Mouse (Mus musculus): ENCODE results near the gene Srpk2. TPM values are rescaled to one million over a fixed set of nuclear protein-coding genes. Genes with fewer than 3 reads are reported as not detected.
"Not testable (repeated sequence)": the region's sequence is repeated elsewhere in the genome, so short reads cannot be mapped to it uniquely, and the experiment has no call there.

Srpk2 gene
- polyA plus RNA-seq, 1 experiment from 2014 or later: 112 TPM

DNA sequence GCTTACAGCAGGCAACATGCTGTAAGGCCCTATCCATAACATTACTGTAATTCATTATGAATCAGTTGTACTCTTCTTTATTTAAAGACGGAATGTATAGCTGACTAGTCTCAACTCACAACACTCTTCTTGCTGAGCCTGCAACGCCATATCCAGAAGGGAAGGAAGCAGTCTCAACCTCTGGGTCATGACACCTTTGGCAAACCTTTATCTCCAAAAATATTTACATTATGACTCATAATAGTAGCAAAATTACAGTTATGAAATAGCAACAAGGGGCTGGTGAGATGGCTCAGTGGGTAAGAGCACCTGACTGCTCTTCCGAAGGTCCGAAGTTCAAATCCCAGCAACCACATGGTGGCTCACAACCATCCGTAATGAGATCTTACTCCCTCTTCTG lies 94.1 kb downstream of the Srpk2 start:
- not testable (repeated sequence) for H3K9me3 ChIP-seq (replicated peaks; ENCODE audit: control insufficient read depth, low read length, poor library complexity, severe bottlenecking); H3K27ac ChIP-seq (ENCODE audit: low read length); ATAC-seq; H3K4me3 ChIP-seq (ENCODE audit: low read depth, low read length); H3K36me3 ChIP-seq (ENCODE audit: control insufficient read depth, insufficient read depth, low read length); H3K9ac ChIP-seq (ENCODE audit: low read depth, low read length); H3K27me3 ChIP-seq (ENCODE audit: control insufficient read depth, insufficient read depth, low read depth, low read length); H3K4me1 ChIP-seq (ENCODE audit: control insufficient read depth, insufficient read depth, low read length); H3K4me2 ChIP-seq (ENCODE audit: low read length)
- over 99% methylated on average over 4 of the region's 5 CpGs for WGBS

DNA sequence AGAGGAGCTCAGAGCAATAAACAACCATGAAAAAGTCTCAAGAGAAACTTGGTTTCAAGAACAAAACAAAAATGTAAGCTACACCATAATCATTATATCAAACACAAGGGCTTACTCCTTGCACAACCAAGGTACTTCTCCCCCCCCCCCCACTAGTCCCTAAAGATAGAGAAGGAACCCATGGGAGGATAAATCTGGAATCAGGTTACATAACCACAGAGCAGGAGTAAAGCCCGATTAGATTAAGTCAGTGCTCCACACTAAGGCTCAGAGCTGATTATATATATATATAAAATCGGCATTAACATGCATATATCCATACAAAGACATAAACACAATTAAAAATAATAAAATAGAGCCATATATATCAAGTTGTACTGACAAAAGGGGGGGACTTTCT lies 96.8 kb downstream of the Srpk2 start:
- WGBS: 86% methylated on average over 2 of the region's 2 CpGs
- H3K4me3 ChIP-seq (ENCODE audit: low read depth, low read length): no peak overlapping the region
- no peak overlapping the region for H3K4me2 ChIP-seq (ENCODE audit: low read length)
- H3K27ac ChIP-seq (ENCODE audit: low read length): no peak overlapping the region
- no peaks in the 10 kb centered on the region for H3K9me3 ChIP-seq (replicated peaks; ENCODE audit: control insufficient read depth, low read length, poor library complexity, severe bottlenecking)
- no peaks in the 10 kb centered on the region for H3K36me3 ChIP-seq (ENCODE audit: control insufficient read depth, insufficient read depth, low read length)
- H3K27me3 ChIP-seq (ENCODE audit: control insufficient read depth, insufficient read depth, low read depth, low read length): no peaks in the 10 kb centered on the region
- no peak overlapping the region for H3K9ac ChIP-seq (ENCODE audit: low read depth, low read length)
- no peak for ATAC-seq
- H3K4me1 ChIP-seq (ENCODE audit: control insufficient read depth, insufficient read depth, low read length): peaks cover 6% of the 10 kb centered on the region; the same call in 1 of the 2 replicates

- 92% methylated on average over 13 of the region's 13 CpGs for WGBS
- Histone ChIP-seq H3K4me2 (ENCODE audit: low read length) (no peak overlapping the region), H3K4me3 (ENCODE audit: low read depth, low read length) (no peak overlapping the region), H3K9ac (ENCODE audit: low read depth, low read length) (no peak overlapping the region), H3K36me3 (ENCODE audit: control insufficient read depth, insufficient read depth, low read length) (no peaks in the 10 kb centered on the region), H3K27me3 (ENCODE audit: control insufficient read depth, insufficient read depth, low read depth, low read length) (no peaks in the 10 kb centered on the region), H3K4me1 (ENCODE audit: control insufficient read depth, insufficient read depth, low read length) (peaks cover 6% of the 10 kb centered on the region; the same call in 1 of the 2 replicates), H3K27ac (ENCODE audit: low read length) (no peak overlapping the region), H3K9me3 (replicated peaks; ENCODE audit: control insufficient read depth, low read length, poor library complexity, severe bottlenecking) (no peaks in the 10 kb centered on the region)
- no peak for ATAC-seq
Measured at GRCm38 (mm10) chr5:23586531-23587453, 97.6 kb downstream of the Srpk2 start.

- H3K9ac ChIP-seq (ENCODE audit: low read depth, low read length): no peak overlapping the region
- 82% methylated on average over 2 of the region's 2 CpGs for WGBS
- H3K4me1 ChIP-seq (ENCODE audit: control insufficient read depth, insufficient read depth, low read length): peaks cover 10% of the 10 kb centered on the region
- no peaks in the 10 kb centered on the region for H3K9me3 ChIP-seq (replicated peaks; ENCODE audit: control insufficient read depth, low read length, poor library complexity, severe bottlenecking)
- ATAC-seq: no peak
- H3K36me3 ChIP-seq (ENCODE audit: control insufficient read depth, insufficient read depth, low read length): no peaks in the 10 kb centered on the region
- no peak overlapping the region for H3K4me3 ChIP-seq (ENCODE audit: low read depth, low read length)
- H3K27ac ChIP-seq (ENCODE audit: low read length): no peak overlapping the region
- H3K4me2 ChIP-seq (ENCODE audit: low read length): no peak overlapping the region
- H3K27me3 ChIP-seq (ENCODE audit: control insufficient read depth, insufficient read depth, low read depth, low read length): no peaks in the 10 kb centered on the region
Measured at GRCm38 (mm10) chr5:23581484-23582060, 102.8 kb downstream of the Srpk2 start.

GRCm38 (mm10) chr5:23579120-23579880 lies 105.1 kb downstream of the Srpk2 start:
- WGBS: 98% methylated on average over 3 of the region's 3 CpGs
- no peak overlapping the region for H3K27ac ChIP-seq (ENCODE audit: low read length)
- no peaks in the 10 kb centered on the region for H3K9me3 ChIP-seq (replicated peaks; ENCODE audit: control insufficient read depth, low read length, poor library complexity, severe bottlenecking)
- H3K27me3 ChIP-seq (ENCODE audit: control insufficient read depth, insufficient read depth, low read depth, low read length): no peaks in the 10 kb centered on the region
- no peak overlapping the region for H3K4me3 ChIP-seq (ENCODE audit: low read depth, low read length)
- H3K4me2 ChIP-seq (ENCODE audit: low read length): no peak overlapping the region
- no peak for ATAC-seq
- peaks cover 16% of the 10 kb centered on the region for H3K4me1 ChIP-seq (ENCODE audit: control insufficient read depth, insufficient read depth, low read length)
- H3K36me3 ChIP-seq (ENCODE audit: control insufficient read depth, insufficient read depth, low read length): no peaks in the 10 kb centered on the region
- H3K9ac ChIP-seq (ENCODE audit: low read depth, low read length): no peak overlapping the region

DNA sequence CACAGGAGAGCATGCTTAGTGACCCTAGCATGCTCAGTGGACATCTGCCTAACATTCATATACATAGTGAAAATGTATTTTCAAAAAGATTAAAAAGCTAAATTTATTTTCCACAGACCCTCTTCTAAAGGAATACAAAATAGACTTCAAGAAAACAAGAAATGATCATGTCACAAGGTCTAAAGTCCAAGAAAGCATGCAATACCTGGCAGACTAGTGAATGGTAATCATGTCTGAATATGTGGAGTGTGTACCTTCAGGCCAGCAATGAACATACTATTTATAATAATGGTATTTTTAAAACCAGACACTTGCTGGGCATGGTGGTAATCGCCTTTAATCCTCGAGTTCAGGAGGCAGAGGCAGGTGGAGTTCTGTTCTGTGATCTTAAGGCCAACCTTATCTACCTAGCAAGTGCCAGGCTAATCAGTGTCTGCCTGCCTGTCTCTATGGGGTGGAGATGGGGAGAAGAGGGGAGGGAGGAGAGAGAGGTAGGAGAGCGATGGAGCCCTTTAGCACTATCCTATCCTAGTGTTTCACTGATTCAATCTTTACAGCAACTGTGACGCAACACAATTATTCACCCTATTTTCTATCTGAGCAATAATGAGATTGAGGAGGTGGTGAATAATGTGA lies 106.0 kb downstream of the Srpk2 start:
- H3K27ac ChIP-seq (ENCODE audit: low read length): no peak overlapping the region
- no peak overlapping the region for H3K9ac ChIP-seq (ENCODE audit: low read depth, low read length)
- no peaks in the 10 kb centered on the region for H3K36me3 ChIP-seq (ENCODE audit: control insufficient read depth, insufficient read depth, low read length)
- no peaks in the 10 kb centered on the region for H3K9me3 ChIP-seq (replicated peaks; ENCODE audit: control insufficient read depth, low read length, poor library complexity, severe bottlenecking)
- WGBS: 82% methylated on average over 4 of the region's 4 CpGs
- ATAC-seq: no peak
- no peak overlapping the region for H3K4me3 ChIP-seq (ENCODE audit: low read depth, low read length)
- no peak overlapping the region for H3K4me2 ChIP-seq (ENCODE audit: low read length)
- H3K4me1 ChIP-seq (ENCODE audit: control insufficient read depth, insufficient read depth, low read length): peaks cover 16% of the 10 kb centered on the region
- H3K27me3 ChIP-seq (ENCODE audit: control insufficient read depth, insufficient read depth, low read depth, low read length): no peaks in the 10 kb centered on the region

GRCm38 (mm10) chr5:23577847-23578246 lies 106.6 kb downstream of the Srpk2 start:
- no peaks in the 10 kb centered on the region for H3K9me3 ChIP-seq (replicated peaks; ENCODE audit: control insufficient read depth, low read length, poor library complexity, severe bottlenecking)
- no peak overlapping the region for H3K9ac ChIP-seq (ENCODE audit: low read depth, low read length)
- H3K27me3 ChIP-seq (ENCODE audit: control insufficient read depth, insufficient read depth, low read depth, low read length): no peaks in the 10 kb centered on the region
- no peak overlapping the region for H3K27ac ChIP-seq (ENCODE audit: low read length)
- H3K4me2 ChIP-seq (ENCODE audit: low read length): no peak overlapping the region
- 0 out of 2 replicates have a peak, but pooled peaks have one; percentile 41 for ATAC-seq
- H3K4me3 ChIP-seq (ENCODE audit: low read depth, low read length): no peak overlapping the region
- H3K4me1 ChIP-seq (ENCODE audit: control insufficient read depth, insufficient read depth, low read length): peaks cover 16% of the 10 kb centered on the region
- H3K36me3 ChIP-seq (ENCODE audit: control insufficient read depth, insufficient read depth, low read length): no peaks in the 10 kb centered on the region
- 30% methylated on average over 4 of the region's 4 CpGs for WGBS

GRCm38 (mm10) chr5:23576336-23577094 lies 107.9 kb downstream of the Srpk2 start:
- ATAC-seq: no peak
- Histone ChIP-seq H3K4me2 (ENCODE audit: low read length) (no peak overlapping the region), H3K9me3 (replicated peaks; ENCODE audit: control insufficient read depth, low read length, poor library complexity, severe bottlenecking) (no peaks in the 10 kb centered on the region), H3K27ac (ENCODE audit: low read length) (no peak overlapping the region), H3K4me1 (ENCODE audit: control insufficient read depth, insufficient read depth, low read length) (peaks cover 16% of the 10 kb centered on the region), H3K27me3 (ENCODE audit: control insufficient read depth, insufficient read depth, low read depth, low read length) (no peaks in the 10 kb centered on the region), H3K36me3 (ENCODE audit: control insufficient read depth, insufficient read depth, low read length) (no peaks in the 10 kb centered on the region), H3K9ac (ENCODE audit: low read depth, low read length) (no peak overlapping the region), H3K4me3 (ENCODE audit: low read depth, low read length) (no peak overlapping the region)
- 54% methylated on average over 6 of the region's 6 CpGs for WGBS

Measured in midbrain, embryonic 16.5 days (tissue).